Mouse (Mus musculus): ENCODE results near the gene 9930022D16Rik.

The 9930022D16Rik gene

GRCm38 (mm10) chr11:109445438-109446035 is 31.8 kb downstream of the 9930022D16Rik start:
- no peak for DNase-seq (ENCODE audit: inconsistent ontology term)

- DNase-seq (ENCODE audit: inconsistent ontology term), result no peak
Observed at GRCm38 (mm10) chr11:109451169-109451568, 37.5 kb downstream of the 9930022D16Rik start.

GRCm38 (mm10) chr11:109456261-109456660 is 42.5 kb downstream of the 9930022D16Rik start:
- DNase-seq (ENCODE audit: inconsistent ontology term), result no peak

- DNase-seq (ENCODE audit: inconsistent ontology term), result no peak
Observed at GRCm38 (mm10) chr11:109458165-109458564, 44.4 kb downstream of the 9930022D16Rik start.

GRCm38 (mm10) chr11:109460586-109460985 is 46.9 kb downstream of the 9930022D16Rik start:
- DNase-seq (ENCODE audit: inconsistent ontology term), result no peak

- DNase-seq (ENCODE audit: inconsistent ontology term), result no peak
Observed at GRCm38 (mm10) chr11:109465068-109465467, 51.4 kb downstream of the 9930022D16Rik start.

GRCm38 (mm10) chr11:109466987-109467386 is 53.3 kb downstream of the 9930022D16Rik start:
- no peak for DNase-seq (ENCODE audit: inconsistent ontology term)

- no peak for DNase-seq (ENCODE audit: inconsistent ontology term)
Observed at GRCm38 (mm10) chr11:109468133-109468532, 54.4 kb downstream of the 9930022D16Rik start.

Measured in Muller cell, postnatal 12 days (primary cell).